Mouse (Mus musculus): ENCODE measurements around the gene Dok7.

Gene Dok7

DNA sequence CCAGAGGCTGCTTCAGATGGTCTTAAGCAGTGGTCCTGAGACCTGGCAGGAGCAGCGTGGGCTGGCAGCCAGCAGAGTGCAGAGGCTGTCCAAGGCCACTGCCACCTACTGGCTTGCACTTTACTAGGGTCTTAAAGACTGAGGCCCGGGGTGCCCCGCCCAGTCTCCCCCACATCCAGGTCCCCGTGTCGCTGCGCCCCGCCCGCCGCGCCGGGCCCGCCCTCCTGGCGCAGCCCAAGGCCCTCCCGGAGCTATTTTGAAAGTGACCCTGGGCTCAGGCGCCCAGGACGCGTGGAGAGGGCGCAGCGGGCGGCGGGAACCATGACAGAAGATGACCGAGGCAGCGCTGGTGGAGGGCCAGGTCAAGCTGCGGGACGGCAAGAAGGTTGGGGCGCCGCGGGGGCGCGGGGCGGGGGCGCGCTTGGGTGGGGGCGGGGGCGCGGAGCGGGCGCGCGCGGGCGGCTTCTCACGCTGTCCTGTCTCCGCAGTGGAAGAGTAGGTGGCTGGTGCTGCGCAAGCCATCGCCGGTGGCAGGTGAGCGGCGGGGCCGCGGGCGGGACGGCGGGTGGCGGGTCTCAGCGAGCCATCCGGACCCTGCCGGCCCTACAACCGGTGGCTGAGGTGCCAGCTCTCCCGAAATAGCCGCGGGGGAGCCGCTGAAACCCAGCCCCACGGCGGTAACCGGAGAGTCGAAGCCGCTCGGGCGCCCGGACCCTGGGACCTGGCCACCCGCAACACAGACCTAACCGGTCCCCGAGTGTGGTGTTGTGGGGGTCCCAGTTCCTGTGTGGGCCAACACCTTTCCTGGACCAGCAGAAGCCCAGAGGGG, at the start of gene Dok7:
Gene Dok7 (plus strand): TSS at position 163 of the 829 bp plus-strand sequence.
- DNase-seq (ENCODE audit: low read depth, low spot score): no peak

DNA sequence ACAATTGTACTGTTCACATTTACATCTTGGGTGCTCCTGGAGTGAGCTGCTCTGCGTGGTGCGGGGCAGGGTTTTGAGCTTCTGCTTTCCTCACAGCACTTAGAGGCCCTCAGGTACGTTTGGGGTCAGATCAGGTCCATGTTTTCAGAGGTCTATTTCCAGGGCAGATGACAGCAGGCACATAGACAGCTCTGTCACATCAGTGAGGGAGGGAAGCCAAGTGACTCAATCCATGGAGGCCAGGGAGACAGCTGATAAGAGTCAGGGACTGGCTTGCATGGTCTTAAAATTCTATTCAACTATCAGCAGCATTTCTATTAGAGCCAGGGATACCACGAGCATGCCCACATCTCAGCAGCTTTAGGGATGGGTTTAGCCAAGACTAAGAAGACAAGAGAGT, 47.4 kb upstream of the Dok7 start:
- DNase-seq (ENCODE audit: low read depth, low spot score): no peak

DNA sequence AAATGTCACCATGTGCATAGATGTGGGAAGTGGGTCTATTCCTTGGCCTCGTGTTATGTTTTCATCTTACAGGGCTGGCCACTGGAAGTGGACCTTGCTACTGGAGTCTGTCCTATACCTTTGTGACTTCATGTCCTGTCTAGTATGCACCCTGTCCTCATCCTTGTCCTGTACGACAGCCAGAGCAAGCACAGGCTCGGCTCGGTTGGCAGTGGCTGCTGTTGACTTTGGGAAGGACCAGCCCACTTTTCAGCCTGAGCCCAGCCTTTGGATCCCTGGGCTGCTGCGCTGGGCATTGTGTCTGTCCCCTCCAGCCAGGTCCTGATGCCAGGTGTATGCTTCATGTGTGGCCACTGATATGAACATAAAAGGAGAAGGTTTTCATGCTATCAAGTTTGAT, 45.9 kb upstream of the Dok7 start:
- DNase-seq (ENCODE audit: low read depth, low spot score): no peak

DNA sequence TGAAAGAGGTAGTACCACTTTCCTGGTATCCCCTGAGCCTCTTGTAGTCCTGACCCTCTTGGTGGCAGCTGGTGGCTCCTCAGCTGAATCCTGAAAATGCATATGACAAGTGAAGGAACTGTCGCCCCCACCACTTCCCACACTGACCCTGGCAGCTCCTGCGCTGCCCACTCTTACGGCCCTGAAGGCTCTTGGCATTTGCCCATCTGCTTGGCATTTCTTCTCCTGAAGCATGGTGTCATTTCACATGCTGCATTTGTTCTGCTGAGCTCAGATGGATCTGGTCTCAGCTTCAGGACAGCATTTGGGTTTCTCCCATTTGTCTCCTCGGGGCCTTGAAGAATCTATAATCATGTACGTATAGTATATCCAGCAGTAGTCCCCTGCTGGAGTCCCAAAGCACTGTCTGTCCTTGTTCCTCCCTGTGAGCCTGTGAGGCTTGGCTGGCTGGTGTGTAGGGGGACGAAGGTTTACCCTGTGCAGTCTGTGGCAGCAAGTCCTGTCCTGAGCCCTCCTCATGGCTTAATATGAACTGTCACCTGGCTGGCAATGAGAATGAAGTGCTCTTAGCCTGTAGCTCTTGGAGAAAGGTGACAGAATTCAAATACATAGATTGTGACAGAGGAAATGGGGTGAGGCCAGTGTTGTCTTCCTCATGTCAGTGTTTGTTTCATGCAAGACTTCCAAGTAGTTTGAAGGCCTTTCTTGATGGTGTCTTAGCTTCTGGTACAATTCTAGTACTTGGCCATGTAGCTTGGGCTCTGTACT, 45.2 kb upstream of the Dok7 start:
- DNase-seq (ENCODE audit: low read depth, low spot score): no peak

DNA sequence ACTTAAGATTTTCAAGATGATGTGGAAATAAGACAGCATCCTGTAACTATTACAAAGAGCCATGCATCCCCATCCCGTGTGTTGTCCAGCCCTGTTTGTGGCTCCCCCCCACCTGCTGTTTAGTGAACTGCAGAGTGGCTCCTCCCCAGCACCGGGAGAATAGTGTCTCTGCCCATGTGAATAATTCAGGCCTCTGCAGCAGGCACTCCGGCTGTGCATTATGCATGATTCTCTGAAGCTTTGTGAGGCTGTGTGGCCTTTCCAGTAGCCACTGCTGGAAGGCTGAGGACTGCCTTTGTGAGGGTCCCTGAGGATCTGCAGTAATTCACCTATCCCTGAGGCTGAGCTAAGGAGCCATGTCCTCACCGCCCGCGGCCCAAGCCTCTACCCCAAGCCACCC, 42.5 kb upstream of the Dok7 start:
- DNase-seq (ENCODE audit: low read depth, low spot score): no peak

DNA sequence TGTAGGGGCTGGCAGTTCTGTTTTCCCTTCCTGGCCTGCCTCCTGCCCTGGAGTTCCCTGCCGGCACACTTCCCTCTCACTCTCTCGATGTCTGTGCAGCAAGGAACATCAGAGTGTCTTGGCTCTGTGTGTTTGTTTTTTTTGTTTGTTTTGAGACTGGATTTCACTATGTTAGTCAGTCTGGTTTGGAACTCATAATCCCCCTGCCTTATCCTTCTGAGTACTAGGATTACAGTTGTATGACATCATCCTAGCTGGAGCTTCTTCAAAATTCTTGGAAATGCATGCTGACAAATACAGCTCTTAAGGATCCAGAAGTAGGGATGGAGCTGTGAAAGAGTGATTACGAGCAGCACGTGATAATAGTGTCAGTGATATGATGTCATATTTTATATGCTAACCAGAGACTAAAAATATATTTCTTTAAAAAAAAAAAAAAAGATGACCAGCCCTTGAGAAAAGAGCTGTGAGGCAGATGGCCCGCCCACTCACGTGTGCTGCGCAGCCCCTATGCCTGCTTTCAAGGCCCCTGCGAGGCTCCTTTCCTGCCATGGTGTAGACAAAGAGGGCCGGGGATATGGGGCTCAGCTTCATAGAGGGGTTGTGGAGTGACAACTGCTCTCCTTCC, 36.8 kb upstream of the Dok7 start:
- DNase-seq (ENCODE audit: low read depth, low spot score): no peak

DNA sequence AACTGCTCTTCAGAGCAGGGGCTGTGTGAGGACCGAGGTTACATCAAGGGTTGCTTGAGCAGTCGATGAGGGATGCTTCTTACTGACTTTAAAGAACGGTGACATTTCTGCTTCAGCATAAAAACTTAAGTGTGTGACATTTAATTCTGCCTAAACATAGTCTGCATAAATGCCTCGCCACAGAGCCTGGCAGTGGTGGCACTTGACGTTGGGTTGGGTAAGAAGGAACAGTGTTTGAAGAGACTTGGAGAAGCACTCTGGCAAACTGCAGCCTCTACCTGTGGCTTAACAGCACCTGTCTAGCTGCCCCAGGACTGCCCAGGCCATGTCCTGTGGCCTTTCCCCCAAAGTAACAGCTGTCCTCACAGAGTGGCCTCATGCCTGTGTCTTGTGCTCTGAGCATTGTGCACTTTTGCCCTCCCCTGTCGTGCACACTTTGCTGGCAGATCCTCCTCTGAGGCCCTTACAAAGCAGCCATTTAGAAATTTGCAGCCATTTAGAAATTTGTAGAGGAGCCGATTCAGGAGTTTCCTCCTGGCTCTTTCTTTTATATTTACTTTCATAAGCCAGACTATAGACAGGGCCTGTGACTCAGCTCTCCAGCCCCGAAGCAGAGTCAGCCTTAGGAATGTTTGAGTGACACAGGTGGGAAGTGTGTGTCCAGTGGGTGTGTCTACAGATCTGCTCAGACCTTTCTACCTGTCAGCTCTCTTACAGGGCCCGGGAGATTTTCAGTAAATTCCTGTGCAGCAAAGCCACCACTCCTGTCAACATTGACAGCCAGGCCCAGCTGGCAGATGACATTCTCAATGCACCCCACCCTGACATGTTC, 35.9 kb upstream of the Dok7 start:
- DNase-seq (ENCODE audit: low read depth, low spot score): no peak

DNA sequence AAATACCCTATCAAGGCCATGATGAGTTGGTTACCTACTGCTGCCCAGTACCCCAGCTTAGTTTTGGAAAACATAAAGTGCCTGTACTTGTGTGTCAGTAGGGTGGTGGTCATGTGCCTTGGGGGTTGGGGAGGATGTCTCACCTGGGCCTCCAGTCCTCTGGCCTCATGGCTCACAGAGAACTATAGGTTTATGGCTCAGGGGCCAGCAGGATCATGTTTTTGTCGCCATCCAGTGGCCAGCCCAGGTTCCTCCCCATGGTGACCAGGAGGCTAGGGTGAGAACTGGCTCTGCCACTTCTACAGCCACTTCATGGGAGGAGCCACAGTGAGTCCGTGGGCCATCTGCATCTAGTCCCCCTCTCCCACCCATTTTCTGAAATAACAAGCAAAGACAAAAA, 31.6 kb upstream of the Dok7 start:
- no peak for DNase-seq (ENCODE audit: low read depth, low spot score)

DNA sequence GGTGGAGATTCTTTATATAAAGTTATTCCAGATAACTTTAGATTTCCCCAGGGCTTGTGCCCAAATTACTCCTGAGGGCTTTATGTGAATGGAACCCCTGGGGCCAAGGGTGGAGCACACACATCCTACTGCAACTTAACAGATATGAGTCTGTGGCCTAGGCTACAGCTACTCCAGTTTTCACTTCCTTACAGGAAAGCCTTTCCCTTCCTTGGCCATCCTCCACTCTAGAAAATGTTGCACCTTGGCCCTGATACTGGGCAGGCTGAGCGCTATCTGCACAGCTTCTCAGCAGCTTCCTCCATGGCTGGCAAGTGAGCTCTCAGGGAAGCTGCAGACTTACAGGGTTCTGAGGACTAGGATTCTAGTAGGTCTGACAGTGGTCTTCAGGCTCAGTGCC, 27.3 kb upstream of the Dok7 start:
- DNase-seq (ENCODE audit: low read depth, low spot score): no peak

DNA sequence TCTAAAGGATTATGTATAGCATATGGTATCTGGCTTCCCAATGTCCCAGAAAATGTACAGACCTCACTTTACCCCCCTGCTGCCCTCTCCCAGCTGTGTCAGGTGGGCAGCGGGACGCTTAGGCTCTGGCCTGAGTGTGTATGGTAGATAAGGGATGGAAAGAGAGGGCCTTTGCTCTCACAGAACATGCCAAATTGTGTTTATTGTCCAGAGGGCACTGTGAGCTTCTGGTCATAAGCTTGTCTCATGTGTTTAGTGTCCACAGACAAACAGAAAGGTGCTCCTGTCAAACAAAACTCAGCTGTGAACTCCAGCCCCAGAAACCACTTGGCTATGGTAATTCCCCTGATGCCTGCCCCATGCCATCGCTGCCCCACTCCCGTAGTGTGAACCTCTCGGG, 26.8 kb upstream of the Dok7 start:
- no peak for DNase-seq (ENCODE audit: low read depth, low spot score)

DNA sequence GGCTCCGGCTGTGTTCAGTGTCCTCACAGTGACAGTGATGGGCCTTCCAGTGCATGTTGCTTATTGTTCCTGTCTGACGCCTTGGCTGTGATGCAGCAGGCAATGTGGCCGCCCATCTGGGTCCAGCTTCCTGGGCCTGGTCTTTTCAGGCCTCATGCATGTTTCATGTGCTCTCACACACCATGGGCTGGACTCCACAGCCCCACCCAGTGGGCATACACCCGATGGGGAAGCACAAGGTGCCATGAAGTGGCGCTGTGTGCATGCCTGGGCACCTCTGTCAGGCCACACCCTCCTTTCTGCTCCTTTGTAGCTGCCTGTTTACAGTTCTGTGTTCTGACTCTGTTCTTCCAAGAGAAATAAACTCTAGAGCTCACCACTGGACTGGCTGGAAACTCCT, 23.5 kb upstream of the Dok7 start:
- no peak for DNase-seq (ENCODE audit: low read depth, low spot score)

DNA sequence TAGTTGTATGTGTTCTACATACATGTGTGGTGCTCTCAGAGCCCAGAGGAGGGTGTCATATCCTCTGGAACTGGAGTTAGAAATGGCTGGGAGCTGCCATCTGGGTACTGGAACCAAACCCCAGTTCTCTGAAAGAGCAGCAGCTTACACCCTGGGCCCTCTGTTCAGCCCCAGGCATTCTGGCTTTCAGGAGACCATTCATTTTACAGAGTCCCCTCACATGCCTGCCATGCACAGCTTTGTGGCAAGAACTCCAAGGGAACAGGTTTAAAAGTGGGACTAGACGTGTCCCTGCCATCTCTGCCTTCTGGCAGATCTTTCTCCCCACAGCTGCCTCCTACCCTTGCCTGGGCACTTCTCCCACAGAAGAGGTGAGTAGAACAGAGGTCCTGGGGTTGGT, 22.9 kb upstream of the Dok7 start:
- DNase-seq (ENCODE audit: low read depth, low spot score): no peak

DNA sequence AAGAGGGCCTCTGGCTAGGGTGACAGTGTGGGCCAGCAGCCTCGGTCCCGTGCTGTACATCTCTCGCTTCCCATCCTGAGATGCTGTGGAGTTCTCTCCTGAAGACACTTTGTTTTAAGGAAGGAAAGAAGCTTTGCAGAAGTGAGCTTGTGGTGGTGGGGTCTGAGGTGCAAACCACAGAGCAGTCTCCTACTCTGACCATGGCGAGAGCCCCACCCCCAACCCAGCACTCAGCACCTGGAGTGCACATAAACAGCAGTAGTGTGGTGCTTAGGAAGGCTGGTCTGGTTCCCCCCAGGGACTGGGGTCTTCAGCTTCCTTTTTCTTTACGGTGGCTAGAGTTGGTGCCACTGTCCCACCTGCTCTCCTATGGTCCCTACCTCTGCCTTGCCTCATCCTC, 21.4 kb upstream of the Dok7 start:
- no peak for DNase-seq (ENCODE audit: low read depth, low spot score)

DNA sequence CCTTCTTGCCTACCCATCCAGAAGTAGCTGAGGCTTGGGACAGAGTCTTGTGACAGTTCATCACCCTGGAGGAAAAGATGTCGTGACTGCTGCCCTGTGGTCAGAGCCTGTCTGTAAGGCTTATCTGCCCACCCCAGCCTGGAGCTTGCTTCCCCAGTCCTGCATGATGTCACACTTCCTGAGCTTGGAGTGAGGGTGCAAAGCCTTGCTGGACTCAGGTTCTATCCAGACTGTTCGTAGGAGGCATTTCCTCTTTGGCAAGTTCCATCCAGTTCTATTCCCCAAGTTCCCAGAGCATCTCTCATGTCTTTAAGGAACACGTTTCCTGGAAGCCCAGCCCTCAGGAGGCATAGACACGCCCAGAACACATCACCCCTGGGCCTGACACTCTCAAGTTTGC, 20.8 kb upstream of the Dok7 start:
- DNase-seq (ENCODE audit: low read depth, low spot score): no peak

DNA sequence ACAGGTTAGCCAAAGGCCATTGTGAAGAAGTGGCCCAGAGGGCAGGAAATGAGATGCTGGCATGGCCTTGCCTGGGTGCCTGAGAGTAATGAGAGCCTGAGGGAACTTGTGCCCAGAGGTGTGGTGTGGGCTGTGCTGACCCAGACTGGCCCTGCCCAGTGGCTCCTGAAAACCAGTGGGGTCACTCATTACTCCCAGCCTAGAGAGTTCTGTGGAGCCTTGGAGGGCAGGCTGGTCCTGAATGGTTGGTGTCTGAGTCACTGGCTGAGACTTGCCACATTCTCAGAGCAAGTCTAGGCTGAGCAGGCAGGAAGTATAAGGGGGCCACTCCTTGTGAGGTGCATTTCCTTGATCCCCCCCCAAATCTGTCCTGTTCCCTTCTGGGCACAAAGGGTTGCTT, 19.1 kb upstream of the Dok7 start:
- no peak for DNase-seq (ENCODE audit: low read depth, low spot score)

DNA sequence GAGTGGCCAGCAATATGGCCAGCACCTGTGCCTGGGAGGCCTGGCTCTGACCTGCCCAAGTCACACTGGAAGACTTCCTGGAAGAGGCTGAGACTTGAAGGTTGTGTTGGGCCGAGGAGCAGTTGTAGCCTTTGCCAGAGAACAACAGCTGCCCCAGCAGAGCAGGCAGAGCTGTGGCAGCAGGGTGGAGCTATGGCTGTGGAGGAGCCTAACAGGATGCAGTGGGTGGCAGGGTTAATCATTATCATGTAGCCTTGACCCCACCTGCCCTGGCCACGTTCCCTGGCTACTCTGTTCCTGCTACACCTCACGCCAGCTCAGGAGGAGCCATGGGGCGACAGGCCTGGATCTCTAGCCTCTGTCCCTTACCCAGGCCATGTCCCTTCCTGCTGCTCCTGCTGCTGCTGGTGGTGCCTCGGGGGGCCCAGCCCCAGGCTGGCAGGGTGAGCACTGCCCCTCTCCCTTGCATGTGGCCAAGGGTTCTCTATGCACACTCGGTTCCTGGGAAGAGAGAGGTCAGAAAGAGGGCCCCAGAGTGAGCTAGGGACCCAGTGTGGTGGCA, 15.2 kb upstream of the Dok7 start, which contains the start of gene Hgfac:
Gene Hgfac (plus strand): TSS at position 242 of the 562 bp plus-strand sequence.
- DNase-seq (ENCODE audit: low read depth, low spot score): no peak

DNA sequence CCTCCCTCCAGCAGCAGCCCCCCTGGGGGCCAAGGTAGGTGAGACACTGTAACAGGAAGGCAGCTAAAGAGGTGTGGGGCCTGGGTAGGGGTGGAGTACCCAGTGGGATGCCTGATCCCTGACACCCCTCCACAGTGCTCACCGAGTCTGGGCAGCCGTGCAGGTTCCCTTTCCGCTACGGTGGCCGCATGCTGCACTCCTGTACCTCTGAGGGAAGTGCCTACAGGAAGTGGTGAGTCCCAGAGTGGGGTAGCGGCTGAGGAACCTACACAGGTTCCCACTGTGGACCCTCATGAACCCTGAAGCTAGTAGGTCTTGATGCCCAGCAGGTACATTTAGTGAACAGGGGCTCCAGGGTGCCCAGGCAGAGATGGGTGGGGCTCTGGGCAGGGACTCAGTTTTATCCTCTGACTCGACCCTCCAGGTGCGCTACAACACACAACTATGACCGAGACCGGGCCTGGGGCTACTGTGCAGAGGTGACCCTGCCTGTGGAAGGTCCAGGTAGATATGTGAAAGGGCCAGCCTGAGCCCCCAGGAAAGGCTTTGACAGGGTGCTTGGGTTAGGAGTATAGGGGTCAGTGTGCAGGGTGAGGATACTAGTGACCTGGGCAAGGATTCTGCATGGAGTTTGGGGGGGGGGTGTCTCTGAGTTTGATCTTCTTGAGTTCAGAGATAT, 14.0 kb upstream of the Dok7 start:
- no peak for DNase-seq (ENCODE audit: low read depth, low spot score)

DNA sequence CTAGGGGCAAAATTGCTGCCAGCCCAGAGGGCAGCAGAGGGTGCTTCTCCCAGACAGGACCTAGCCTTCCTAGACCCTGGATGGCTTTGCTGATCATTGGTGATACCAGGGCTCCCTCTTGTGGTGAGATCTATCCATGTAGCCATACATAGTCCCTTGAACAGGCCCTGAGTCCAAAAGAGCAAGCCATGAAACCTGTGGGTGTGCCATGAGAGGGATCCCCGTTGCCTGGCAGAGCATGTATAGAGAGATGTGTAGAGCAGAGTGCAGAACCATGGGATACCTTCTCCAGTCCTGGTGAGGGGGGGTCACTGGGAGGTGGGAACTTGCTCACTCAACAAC, 13.5 kb upstream of the Dok7 start:
- DNase-seq (ENCODE audit: low read depth, low spot score): peak; percentile 70

DNA sequence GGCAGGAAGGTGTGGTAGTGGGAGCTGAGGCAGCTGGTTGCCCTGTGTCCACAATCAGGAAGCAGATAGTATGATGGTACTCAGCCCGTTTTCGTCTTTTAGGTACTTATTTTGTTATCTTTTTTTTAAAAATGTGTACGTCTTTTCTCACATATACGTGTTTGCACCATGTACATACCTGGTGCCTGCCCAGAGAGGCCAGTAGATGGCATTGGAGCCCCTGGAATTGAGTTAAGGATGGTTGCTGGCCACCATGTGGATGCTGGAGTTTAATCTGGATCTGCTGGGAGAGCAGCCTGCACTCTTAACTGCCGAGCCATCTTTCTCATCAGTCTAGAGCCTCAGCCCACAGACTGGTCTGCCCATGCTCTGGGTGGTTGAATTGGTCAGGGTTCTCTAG, 6.0 kb upstream of the Dok7 start:
- DNase-seq (ENCODE audit: low read depth, low spot score): no peak

DNA sequence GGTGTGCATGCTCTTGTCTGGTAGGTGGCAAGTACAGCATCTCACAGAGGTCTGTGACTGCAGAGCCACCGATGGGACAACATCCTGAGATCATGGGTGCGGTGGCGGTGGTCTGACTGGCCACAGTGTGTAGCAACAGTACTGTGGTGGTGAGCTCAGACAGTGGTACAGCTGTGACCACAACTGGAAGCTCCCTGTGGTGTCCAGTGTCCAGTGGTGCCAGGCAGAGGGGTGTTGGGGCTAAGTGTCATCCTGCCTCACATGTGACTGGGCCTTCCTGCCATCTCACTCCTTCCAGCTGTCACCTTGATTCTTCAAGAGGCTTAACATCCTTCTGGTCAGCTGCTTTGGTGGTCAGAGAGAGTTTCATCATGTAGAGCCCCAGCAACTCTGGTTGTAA, 1.9 kb upstream of the Dok7 start:
- no peak for DNase-seq (ENCODE audit: low read depth, low spot score)

DNA sequence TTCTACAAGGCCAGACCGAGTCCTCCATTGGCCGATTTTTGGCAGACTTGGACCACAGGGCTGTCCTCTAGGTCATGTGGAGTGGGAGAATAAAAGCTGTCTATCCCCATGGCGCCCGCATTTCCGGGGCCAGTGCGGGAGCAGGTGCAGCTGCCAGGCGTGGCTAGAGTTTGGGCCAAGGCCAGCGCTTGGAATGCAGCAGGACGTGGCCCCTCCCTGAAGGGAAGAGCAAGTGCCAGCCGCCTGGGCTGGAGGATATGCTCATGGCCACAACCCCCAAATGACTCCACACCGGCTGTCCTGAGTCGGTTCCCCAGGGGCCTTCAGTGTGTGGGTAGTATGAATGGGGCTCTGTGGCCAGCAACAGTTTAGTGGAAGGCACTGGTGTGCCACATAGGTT, 1.5 kb upstream of the Dok7 start:
- no peak for DNase-seq (ENCODE audit: low read depth, low spot score)
